Mouse (Mus musculus) adipocyte (in vitro differentiated cells): ENCODE results near the gene Uqcrc2.

Source experiments
- DNase-seq: peaks from one replicate; pipeline ENCODE4 v3.0.0-alpha.2; 2016; ENCODE audit warnings: low spot score

Gene Uqcrc2

GRCm38 (mm10) chr7:120634711-120635361 is at the start of gene Uqcrc2:
Gene Uqcrc2, plus strand, starts transcription at chr7:120635176.
- peak; percentile 86 for DNase-seq

- DNase-seq = no peak
Observed at GRCm38 (mm10) chr7:120597203-120597743, 37.7 kb upstream of the Uqcrc2 start.

GRCm38 (mm10) chr7:120597744-120598243 is 37.2 kb upstream of the Uqcrc2 start:
- DNase-seq = no peak

- no peak for DNase-seq
Observed at GRCm38 (mm10) chr7:120598355-120598754, 36.6 kb upstream of the Uqcrc2 start.

- no peak for DNase-seq
Observed at GRCm38 (mm10) chr7:120620075-120620771, 14.8 kb upstream of the Uqcrc2 start.

GRCm38 (mm10) chr7:120620841-120621240 is 14.1 kb upstream of the Uqcrc2 start:
- DNase-seq = peak; percentile 8

GRCm38 (mm10) chr7:120632518-120632917 is 2.5 kb upstream of the Uqcrc2 start:
- DNase-seq = peak; percentile 64

- no peak for DNase-seq
Observed at GRCm38 (mm10) chr7:120634301-120634700, 675 bp upstream of the Uqcrc2 start.

GRCm38 (mm10) chr7:120635362-120635781 is 396 bp downstream of the Uqcrc2 start:
- DNase-seq = no peak

- peak; percentile 16 for DNase-seq
Observed at GRCm38 (mm10) chr7:120635821-120636220, 845 bp downstream of the Uqcrc2 start.

GRCm38 (mm10) chr7:120643217-120643616 is 8.2 kb downstream of the Uqcrc2 start:
- DNase-seq = no peak

GRCm38 (mm10) chr7:120647849-120648248 is 12.9 kb downstream of the Uqcrc2 start:
- no peak for DNase-seq

GRCm38 (mm10) chr7:120662079-120662478 is 27.1 kb downstream of the Uqcrc2 start:
- DNase-seq = no peak

GRCm38 (mm10) chr7:120670153-120670875 is 35.3 kb downstream of the Uqcrc2 start, which contains the start of gene Pdzd9:
Gene Pdzd9, minus strand, starts transcription at chr7:120670343.
- DNase-seq = peak; percentile 76

- no peak for DNase-seq
Observed at GRCm38 (mm10) chr7:120671271-120671670, 36.3 kb downstream of the Uqcrc2 start.

- DNase-seq = peak; percentile 51
Observed at GRCm38 (mm10) chr7:120677001-120677643, 42.1 kb downstream of the Uqcrc2 start, which contains the start of gene Mosmo. Gene Mosmo, plus strand, starts transcription at chr7:120677618.

GRCm38 (mm10) chr7:120677764-120678531 is 43.0 kb downstream of the Uqcrc2 start:
- DNase-seq = no peak

- peak; percentile 40 for DNase-seq
Observed at GRCm38 (mm10) chr7:120679023-120679422, 44.0 kb downstream of the Uqcrc2 start.

- no peak for DNase-seq
Observed at GRCm38 (mm10) chr7:120682002-120682401, 47.0 kb downstream of the Uqcrc2 start.

- DNase-seq = no peak
Observed at GRCm38 (mm10) chr7:120684731-120685161, 49.8 kb downstream of the Uqcrc2 start.

GRCm38 (mm10) chr7:120685227-120685626 is 50.3 kb downstream of the Uqcrc2 start:
- no peak for DNase-seq
